Mouse (Mus musculus): ENCODE measurements at regions not wholly inside any gene's neighbourhood (a gene's known extent, or its start where the extent isn't known, plus 50 kb on each side); places are given as distances from the start of the nearest gene placed in this dataset.

GRCm38 (mm10) chr1:89392711-89393110 lies 61.9 kb upstream of the Agap1 start:
- Histone ChIP-seq H3K27ac (no peak overlapping the region), H3K4me2 (ENCODE audit: low read depth, low read length) (no peak overlapping the region), H3K4me3 (ENCODE audit: low read length) (no peak overlapping the region), H3K9me3 (ENCODE audit: low read length) (no peaks in the 10 kb centered on the region), H3K4me1 (ENCODE audit: insufficient read depth, low read length) (no peaks in the 10 kb centered on the region), H3K9ac (replicated peaks; ENCODE audit: low read length) (no peak overlapping the region), H3K27me3 (ENCODE audit: insufficient read depth, low read length) (no peaks in the 10 kb centered on the region), H3K36me3 (ENCODE audit: insufficient read depth, low read length) (no peaks in the 10 kb centered on the region)
- TF ChIP-seq CTCF (IDR thresholded peaks at IDR 0.05; ENCODE audit: low read depth) = no peak
- 90% methylated on average over 4 of the region's 4 CpGs for WGBS
- no peak for DNase-seq (ENCODE audit: low spot score)
- no peak for ATAC-seq

GRCm38 (mm10) chr1:89394471-89394870 lies 60.1 kb upstream of the Agap1 start:
- no peaks in the 10 kb centered on the region for H3K27me3 ChIP-seq (ENCODE audit: insufficient read depth, low read length)
- 53% methylated on average over 7 of the region's 7 CpGs for WGBS
- no peak overlapping the region for H3K4me3 ChIP-seq (ENCODE audit: low read length)
- H3K4me2 ChIP-seq (ENCODE audit: low read depth, low read length) = no peak overlapping the region
- H3K9ac ChIP-seq (replicated peaks; ENCODE audit: low read length) = no peak overlapping the region
- DNase-seq (ENCODE audit: low spot score) (no peak), ATAC-seq (no peak)
- no peaks in the 10 kb centered on the region for H3K9me3 ChIP-seq (ENCODE audit: low read length)
- no peak overlapping the region for H3K27ac ChIP-seq
- no peaks in the 10 kb centered on the region for H3K4me1 ChIP-seq (ENCODE audit: insufficient read depth, low read length)
- no peak for TF ChIP-seq CTCF (IDR thresholded peaks at IDR 0.05; ENCODE audit: low read depth)
- no peaks in the 10 kb centered on the region for H3K36me3 ChIP-seq (ENCODE audit: insufficient read depth, low read length)

- Histone ChIP-seq H3K36me3 (ENCODE audit: insufficient read depth, low read length) (no peaks in the 10 kb centered on the region), H3K9ac (replicated peaks; ENCODE audit: low read length) (no peak overlapping the region), H3K4me1 (ENCODE audit: insufficient read depth, low read length) (no peaks in the 10 kb centered on the region), H3K4me2 (ENCODE audit: low read depth, low read length) (no peak overlapping the region), H3K9me3 (ENCODE audit: low read length) (no peaks in the 10 kb centered on the region), H3K27ac (peak overlapping the region; percentile 59), H3K27me3 (ENCODE audit: insufficient read depth, low read length) (no peaks in the 10 kb centered on the region), H3K4me3 (ENCODE audit: low read length) (no peak overlapping the region)
- peak; percentile 97 for ATAC-seq
- DNase-seq (ENCODE audit: low spot score) = peak; percentile 84
- 19% methylated on average over 10 of the region's 10 CpGs for WGBS
- no peak for TF ChIP-seq CTCF (IDR thresholded peaks at IDR 0.05; ENCODE audit: low read depth)
Measured at GRCm38 (mm10) chr1:89400734-89401202, 53.8 kb upstream of the Agap1 start.

- no peak overlapping the region for H3K4me3 ChIP-seq (ENCODE audit: low read length)
- no peak overlapping the region for H3K4me2 ChIP-seq (ENCODE audit: low read depth, low read length)
- no peak overlapping the region for H3K9ac ChIP-seq (replicated peaks; ENCODE audit: low read length)
- 72% methylated on average over 5 of the region's 5 CpGs for WGBS
- H3K27ac ChIP-seq = no peak overlapping the region
- no peaks in the 10 kb centered on the region for H3K36me3 ChIP-seq (ENCODE audit: insufficient read depth, low read length)
- ATAC-seq = no peak
- DNase-seq (ENCODE audit: low spot score) = peak; percentile 50
- H3K27me3 ChIP-seq (ENCODE audit: insufficient read depth, low read length) = no peaks in the 10 kb centered on the region
- no peaks in the 10 kb centered on the region for H3K9me3 ChIP-seq (ENCODE audit: low read length)
- TF ChIP-seq CTCF (IDR thresholded peaks at IDR 0.05; ENCODE audit: low read depth) = no peak
- H3K4me1 ChIP-seq (ENCODE audit: insufficient read depth, low read length) = no peaks in the 10 kb centered on the region
Measured at GRCm38 (mm10) chr1:89402513-89403210, 51.9 kb upstream of the Agap1 start.

GRCm38 (mm10) chr1:89403551-89404050 lies 51.0 kb upstream of the Agap1 start:
- Histone ChIP-seq H3K4me2 (ENCODE audit: low read depth, low read length) (no peak overlapping the region), H3K4me3 (ENCODE audit: low read length) (no peak overlapping the region), H3K36me3 (ENCODE audit: insufficient read depth, low read length) (no peaks in the 10 kb centered on the region), H3K27ac (no peak overlapping the region), H3K4me1 (ENCODE audit: insufficient read depth, low read length) (no peaks in the 10 kb centered on the region), H3K27me3 (ENCODE audit: insufficient read depth, low read length) (no peaks in the 10 kb centered on the region), H3K9me3 (ENCODE audit: low read length) (no peaks in the 10 kb centered on the region), H3K9ac (replicated peaks; ENCODE audit: low read length) (no peak overlapping the region)
- no peak for TF ChIP-seq CTCF (IDR thresholded peaks at IDR 0.05; ENCODE audit: low read depth)
- 76% methylated on average over 7 of the region's 7 CpGs for WGBS
- ATAC-seq = no peak
- DNase-seq (ENCODE audit: low spot score) = no peak

Data from hindbrain, postnatal 0 days (tissue).